In the genomic region with DNA sequence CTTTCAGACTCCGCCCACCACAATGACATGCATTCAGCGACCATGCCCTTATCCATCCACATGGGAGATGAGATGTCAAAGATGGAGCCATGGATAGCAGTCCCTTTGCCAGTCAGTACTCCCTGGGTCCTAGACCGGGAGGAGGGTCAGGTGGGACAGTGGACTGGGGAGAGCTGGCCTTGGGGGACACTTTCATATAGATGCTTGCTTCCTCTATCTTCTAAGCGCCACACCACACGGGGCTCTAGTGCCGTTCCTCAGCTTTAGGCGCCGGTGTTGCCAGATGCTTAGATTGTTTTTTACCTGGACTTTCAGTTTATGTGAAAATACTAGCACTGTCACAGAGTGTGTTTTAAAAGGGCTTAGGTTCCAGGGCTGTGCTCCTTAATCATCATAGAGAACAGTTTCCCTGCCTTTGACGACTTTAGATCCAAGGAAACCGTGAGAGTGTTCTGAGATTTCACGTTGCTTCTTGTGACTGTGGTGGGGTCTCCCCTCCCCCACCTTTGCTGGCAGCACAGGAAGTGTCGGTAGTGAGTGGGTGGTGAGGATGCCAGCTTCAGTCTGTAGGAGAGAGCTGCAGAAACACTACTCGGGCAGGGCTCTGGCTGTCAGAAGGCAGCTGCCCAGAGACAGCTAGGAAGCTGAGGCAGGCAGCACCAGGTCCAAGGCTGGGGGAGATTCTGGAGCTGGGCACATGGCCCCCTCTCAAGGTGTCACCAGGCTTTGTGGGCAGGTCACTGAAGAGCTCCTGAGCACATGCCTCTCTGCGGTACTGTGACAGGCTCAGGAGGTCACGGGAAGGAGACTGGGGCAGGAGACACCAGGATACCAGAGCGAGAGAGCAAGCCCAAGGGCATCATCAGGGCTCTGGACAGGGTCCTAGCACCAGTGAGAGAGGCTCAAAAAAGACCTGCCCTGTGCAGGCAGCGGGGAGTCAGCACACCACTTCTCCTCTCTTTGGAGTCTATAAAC, we compare ENCODE assay signal across 12 mouse cellular contexts. TPM values are rescaled to one million over a fixed set of nuclear protein-coding genes. Genes with fewer than 3 reads are reported as not detected.
"Had no signal": no experiment of that assay in that cellular context is flagged by ENCODE, and none has a peak within 500 bp of the region (broad histone marks: within the 10 kb centered on the region; RNA-seq: fewer than 3 reads in every experiment).

No protein-coding gene starts in this region.

RNA-seq across cellular contexts. Expression of a gene that starts 8.1 kb away (rescaled TPM):
- total RNA-seq: monocyte, adult 5-6 weeks had no signal
- polyA plus RNA-seq: limb, embryonic 10.5 days; limb, embryonic 14.5 days; liver, embryonic 11.5 days; lung, adult 2 months; lung, postnatal 0 days; midbrain, embryonic 11.5 days; neural tube, embryonic 12.5 days; small intestine, adult 2 months; stomach, embryonic 16.5 days had no signal

RNA-seq across cellular contexts. Expression of a gene that starts 54.8 kb away (rescaled TPM):
- total RNA-seq: layer of hippocampus, postnatal 25 days; monocyte, adult 5-6 weeks had no signal
- polyA plus RNA-seq: liver, embryonic 15.5 days; small intestine, adult 2 months had no signal
